Mouse (Mus musculus): ENCODE data around the gene Slc12a8. TPM values are rescaled to one million over a fixed set of nuclear protein-coding genes. Genes with fewer than 3 reads are reported as not detected.

The Slc12a8 gene
- polyA plus RNA-seq, 1 experiment from 2014 or later: 0.83 TPM

- H3K4me3 ChIP-seq: no peak overlapping the region
- no peaks in the 10 kb centered on the region; the same call in 1 of the 2 replicates for H3K4me1 ChIP-seq
- no peaks in the 10 kb centered on the region for H3K36me3 ChIP-seq
- no peaks in the 10 kb centered on the region for H3K27me3 ChIP-seq (replicated peaks)
- no peak overlapping the region for H3K4me2 ChIP-seq
- no peak overlapping the region for H3K9ac ChIP-seq
- H3K27ac ChIP-seq (replicated peaks): no peak overlapping the region
- ATAC-seq (ENCODE audit: extremely low read depth, insufficient number of reproducible peaks, low FRiP score, low TSS enrichment): no peak
- 63% methylated on average over 12 of the region's 12 CpGs for WGBS
- 0 out of 2 replicates have a peak, but pooled peaks cover 2% of the 10 kb centered on the region for H3K9me3 ChIP-seq
Measured at GRCm38 (mm10) chr16:33635836-33636595, 118.9 kb downstream of the Slc12a8 start.

GRCm38 (mm10) chr16:33641779-33642178 lies 124.7 kb downstream of the Slc12a8 start:
- Histone ChIP-seq H3K36me3 (no peaks in the 10 kb centered on the region), H3K4me1 (peaks cover 12% of the 10 kb centered on the region), H3K27ac (replicated peaks) (no peak overlapping the region), H3K4me3 (no peak overlapping the region), H3K9me3 (no peaks in the 10 kb centered on the region), H3K27me3 (replicated peaks) (no peaks in the 10 kb centered on the region), H3K4me2 (no peak overlapping the region), H3K9ac (no peak overlapping the region)
- 55% methylated on average over 3 of the region's 3 CpGs for WGBS
- no peak for ATAC-seq (ENCODE audit: extremely low read depth, insufficient number of reproducible peaks, low FRiP score, low TSS enrichment)

GRCm38 (mm10) chr16:33653116-33653515 lies 136.0 kb downstream of the Slc12a8 start:
- Histone ChIP-seq H3K4me1 (no peaks in the 10 kb centered on the region), H3K9me3 (peaks cover 21% of the 10 kb centered on the region; the same call in 1 of the 2 replicates), H3K9ac (no peak overlapping the region), H3K27me3 (replicated peaks) (no peaks in the 10 kb centered on the region), H3K36me3 (no peaks in the 10 kb centered on the region), H3K27ac (replicated peaks) (no peak overlapping the region), H3K4me3 (no peak overlapping the region), H3K4me2 (no peak overlapping the region)
- 76% methylated on average over 6 of the region's 6 CpGs for WGBS
- no peak for ATAC-seq (ENCODE audit: extremely low read depth, insufficient number of reproducible peaks, low FRiP score, low TSS enrichment)

- no peak for ATAC-seq (ENCODE audit: extremely low read depth, insufficient number of reproducible peaks, low FRiP score, low TSS enrichment)
- Histone ChIP-seq H3K9me3 (peaks cover 9% of the 10 kb centered on the region; the same call in 1 of the 2 replicates), H3K4me2 (no peak overlapping the region), H3K9ac (no peak overlapping the region), H3K4me3 (no peak overlapping the region), H3K4me1 (peaks cover 10% of the 10 kb centered on the region), H3K27ac (replicated peaks) (no peak overlapping the region), H3K36me3 (no peaks in the 10 kb centered on the region), H3K27me3 (replicated peaks) (no peaks in the 10 kb centered on the region)
- WGBS: 85% methylated on average over 3 of the region's 3 CpGs
Measured at GRCm38 (mm10) chr16:33655443-33655842, 138.3 kb downstream of the Slc12a8 start.

- H3K9me3 ChIP-seq: no peaks in the 10 kb centered on the region
- no peak overlapping the region for H3K4me3 ChIP-seq
- no peak overlapping the region for H3K4me2 ChIP-seq
- 86% methylated on average over 3 of the region's 3 CpGs for WGBS
- no peaks in the 10 kb centered on the region for H3K27me3 ChIP-seq (replicated peaks)
- H3K9ac ChIP-seq: no peak overlapping the region
- peaks cover 11% of the 10 kb centered on the region for H3K4me1 ChIP-seq
- H3K36me3 ChIP-seq: no peaks in the 10 kb centered on the region
- no peak for ATAC-seq (ENCODE audit: extremely low read depth, insufficient number of reproducible peaks, low FRiP score, low TSS enrichment)
- H3K27ac ChIP-seq (replicated peaks): no peak overlapping the region
Measured at GRCm38 (mm10) chr16:33657191-33657590, 140.1 kb downstream of the Slc12a8 start.

- no peak for ATAC-seq (ENCODE audit: extremely low read depth, insufficient number of reproducible peaks, low FRiP score, low TSS enrichment)
Measured at GRCm38 (mm10) chr16:33658121-33658520, 141.0 kb downstream of the Slc12a8 start.

GRCm38 (mm10) chr16:33659521-33659920 lies 142.4 kb downstream of the Slc12a8 start:
- no peak overlapping the region for H3K9ac ChIP-seq
- no peak overlapping the region for H3K27ac ChIP-seq (replicated peaks)
- WGBS: 78% methylated on average over 5 of the region's 5 CpGs
- H3K9me3 ChIP-seq: no peaks in the 10 kb centered on the region
- no peak overlapping the region for H3K4me3 ChIP-seq
- H3K36me3 ChIP-seq: no peaks in the 10 kb centered on the region
- no peaks in the 10 kb centered on the region for H3K27me3 ChIP-seq (replicated peaks)
- no peak for ATAC-seq (ENCODE audit: extremely low read depth, insufficient number of reproducible peaks, low FRiP score, low TSS enrichment)
- H3K4me1 ChIP-seq: peaks cover 11% of the 10 kb centered on the region
- no peak overlapping the region for H3K4me2 ChIP-seq

More at GRCm38 (mm10) chr16:33658121-33658520, 141.0 kb downstream of the Slc12a8 start:
- no peaks in the 10 kb centered on the region for H3K27me3 ChIP-seq (replicated peaks)
- 86% methylated on average over 3 of the region's 3 CpGs for WGBS
- H3K4me2 ChIP-seq: no peak overlapping the region
- no peak overlapping the region for H3K27ac ChIP-seq (replicated peaks)
- H3K9me3 ChIP-seq: no peaks in the 10 kb centered on the region
- H3K36me3 ChIP-seq: no peaks in the 10 kb centered on the region
- H3K4me1 ChIP-seq: peaks cover 11% of the 10 kb centered on the region
- H3K9ac ChIP-seq: no peak overlapping the region
- no peak overlapping the region for H3K4me3 ChIP-seq

GRCm38 (mm10) chr16:33660125-33660524 lies 143.0 kb downstream of the Slc12a8 start:
- H3K9me3 ChIP-seq: no peaks in the 10 kb centered on the region
- no peak overlapping the region; the same call in 1 of the 2 replicates for H3K9ac ChIP-seq
- H3K27me3 ChIP-seq (replicated peaks): no peaks in the 10 kb centered on the region
- no peaks in the 10 kb centered on the region for H3K36me3 ChIP-seq
- H3K4me1 ChIP-seq: peaks cover 11% of the 10 kb centered on the region
- WGBS: 37% methylated on average over 5 of the region's 5 CpGs
- H3K4me2 ChIP-seq: no peak overlapping the region
- no peak for ATAC-seq (ENCODE audit: extremely low read depth, insufficient number of reproducible peaks, low FRiP score, low TSS enrichment)
- H3K27ac ChIP-seq (replicated peaks): peak overlapping the region; percentile 54
- H3K4me3 ChIP-seq: no peak overlapping the region

GRCm38 (mm10) chr16:33662841-33663240 lies 145.7 kb downstream of the Slc12a8 start:
- no peaks in the 10 kb centered on the region for H3K36me3 ChIP-seq
- no peak for ATAC-seq (ENCODE audit: extremely low read depth, insufficient number of reproducible peaks, low FRiP score, low TSS enrichment)
- peaks cover 11% of the 10 kb centered on the region for H3K4me1 ChIP-seq
- 88% methylated on average over 10 of the region's 10 CpGs for WGBS
- H3K4me2 ChIP-seq: no peak overlapping the region
- H3K27ac ChIP-seq (replicated peaks): no peak overlapping the region
- H3K9me3 ChIP-seq: no peaks in the 10 kb centered on the region
- no peak overlapping the region for H3K4me3 ChIP-seq
- H3K9ac ChIP-seq: no peak overlapping the region
- no peaks in the 10 kb centered on the region for H3K27me3 ChIP-seq (replicated peaks)

GRCm38 (mm10) chr16:33666226-33666625 lies 149.1 kb downstream of the Slc12a8 start:
- no peak overlapping the region for H3K27ac ChIP-seq (replicated peaks)
- H3K9me3 ChIP-seq: no peaks in the 10 kb centered on the region
- no peak overlapping the region for H3K4me2 ChIP-seq
- H3K36me3 ChIP-seq: no peaks in the 10 kb centered on the region
- H3K9ac ChIP-seq: no peak overlapping the region
- no peak overlapping the region for H3K4me3 ChIP-seq
- no peak for ATAC-seq (ENCODE audit: extremely low read depth, insufficient number of reproducible peaks, low FRiP score, low TSS enrichment)
- 72% methylated on average over 6 of the region's 6 CpGs for WGBS
- H3K27me3 ChIP-seq (replicated peaks): no peaks in the 10 kb centered on the region
- peaks cover 11% of the 10 kb centered on the region for H3K4me1 ChIP-seq

- Histone ChIP-seq H3K9ac (no peak overlapping the region), H3K4me1 (peaks cover 11% of the 10 kb centered on the region), H3K36me3 (no peaks in the 10 kb centered on the region), H3K4me2 (no peak overlapping the region), H3K4me3 (no peak overlapping the region), H3K27me3 (replicated peaks) (no peaks in the 10 kb centered on the region), H3K27ac (replicated peaks) (no peak overlapping the region), H3K9me3 (no peaks in the 10 kb centered on the region)
- 87% methylated on average over 4 of the region's 4 CpGs for WGBS
- no peak for ATAC-seq (ENCODE audit: extremely low read depth, insufficient number of reproducible peaks, low FRiP score, low TSS enrichment)
Measured at GRCm38 (mm10) chr16:33666985-33667538, 149.9 kb downstream of the Slc12a8 start.

- Histone ChIP-seq H3K4me2 (no peak overlapping the region), H3K27ac (replicated peaks) (no peak overlapping the region), H3K9me3 (no peaks in the 10 kb centered on the region), H3K9ac (no peak overlapping the region), H3K4me1 (peaks cover 15% of the 10 kb centered on the region), H3K27me3 (replicated peaks) (no peaks in the 10 kb centered on the region), H3K4me3 (no peak overlapping the region), H3K36me3 (no peaks in the 10 kb centered on the region)
- ATAC-seq (ENCODE audit: extremely low read depth, insufficient number of reproducible peaks, low FRiP score, low TSS enrichment): no peak
- WGBS: 60% methylated on average over 2 of the region's 2 CpGs
Measured at GRCm38 (mm10) chr16:33668448-33668847, 151.3 kb downstream of the Slc12a8 start.

All from heart, embryonic 13.5 days (tissue).